Mouse (Mus musculus) heart, adult 11 months (tissue): ENCODE results near the gene Dohh.

ENCODE experiments used
- DNase-seq: peaks from one replicate; pipeline ENCODE4 v3.0.0; 2022

The Dohh gene

DNA sequence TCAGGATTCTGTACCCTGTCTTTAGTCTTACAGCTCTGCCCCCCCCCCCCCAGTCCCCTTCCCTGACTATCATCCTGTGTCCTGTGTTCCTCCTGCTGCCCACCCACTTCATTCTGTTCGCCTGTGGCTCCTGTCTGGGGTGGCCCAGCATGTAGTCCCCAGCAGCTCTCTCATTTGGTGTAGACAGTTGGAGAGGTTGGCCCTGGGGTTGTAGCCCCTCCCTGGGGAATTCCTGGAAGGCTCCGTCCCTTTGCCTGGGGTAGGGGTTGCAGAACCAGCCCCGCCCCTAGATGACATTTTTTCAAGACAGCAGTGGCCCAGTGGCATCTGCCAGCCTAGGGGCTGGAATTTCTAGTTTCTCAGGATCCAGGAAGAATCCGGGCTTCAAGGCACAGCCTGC lies 26.0 kb upstream of the Dohh start:
- DNase-seq: peak; percentile 94

GRCm38 (mm10) chr10:81358841-81359240 lies 25.4 kb upstream of the Dohh start:
- DNase-seq: no peak

GRCm38 (mm10) chr10:81360721-81361120 lies 23.5 kb upstream of the Dohh start:
- DNase-seq: no peak

- DNase-seq: no peak
These were observed 21.8 kb upstream of the Dohh start for GRCm38 (mm10) chr10:81362336-81362949.

DNA sequence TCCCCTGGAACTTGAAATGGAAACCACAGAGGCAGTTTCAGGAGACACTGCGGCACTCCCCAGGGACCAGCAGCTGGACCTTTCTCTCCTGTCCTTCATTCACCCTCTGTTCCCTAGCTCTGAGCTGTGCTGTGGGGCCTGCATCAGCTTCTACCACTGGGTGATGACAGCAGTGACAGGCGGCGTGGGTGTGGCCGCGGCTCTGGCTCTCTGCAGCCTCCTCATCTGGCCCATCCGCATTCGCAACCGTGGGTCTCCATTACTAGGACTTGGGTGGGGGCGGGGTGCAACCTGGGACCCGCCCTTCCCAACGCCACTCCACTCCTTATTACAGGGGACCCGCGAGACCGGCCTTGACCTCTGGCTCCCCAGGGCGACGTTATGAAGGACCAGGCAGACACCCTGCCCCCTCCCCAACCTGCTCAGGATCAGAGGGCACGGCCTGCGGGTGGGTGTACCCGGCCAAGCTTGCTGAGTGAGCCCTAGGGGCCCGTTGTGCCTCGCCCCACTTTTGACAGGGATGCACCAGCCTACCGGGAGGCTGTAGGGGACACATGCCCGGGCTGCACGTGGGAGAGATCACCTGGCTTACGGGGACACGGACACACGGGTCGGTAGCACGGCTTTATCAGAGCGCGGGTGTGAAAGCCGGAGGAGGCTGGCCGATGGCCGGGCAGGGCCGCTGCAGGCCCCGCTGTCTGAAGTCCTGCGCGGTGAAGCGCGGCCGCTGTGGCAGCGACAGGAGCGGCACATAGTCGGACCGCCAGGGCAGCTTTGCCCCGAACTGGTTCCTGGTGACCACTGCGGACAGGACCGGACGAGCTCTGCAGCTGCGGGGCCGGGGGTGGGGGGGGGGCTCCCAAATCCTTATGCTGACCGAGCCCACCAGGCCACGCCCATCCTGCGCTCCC lies 20.5 kb upstream of the Dohh start:
- peak; percentile 96 for DNase-seq

- peak; percentile 96 for DNase-seq
These were observed 19.6 kb upstream of the Dohh start for GRCm38 (mm10) chr10:81364666-81365065.

- peak; percentile 96 for DNase-seq
These were observed 19.2 kb upstream of the Dohh start for GRCm38 (mm10) chr10:81365073-81365472.

DNA sequence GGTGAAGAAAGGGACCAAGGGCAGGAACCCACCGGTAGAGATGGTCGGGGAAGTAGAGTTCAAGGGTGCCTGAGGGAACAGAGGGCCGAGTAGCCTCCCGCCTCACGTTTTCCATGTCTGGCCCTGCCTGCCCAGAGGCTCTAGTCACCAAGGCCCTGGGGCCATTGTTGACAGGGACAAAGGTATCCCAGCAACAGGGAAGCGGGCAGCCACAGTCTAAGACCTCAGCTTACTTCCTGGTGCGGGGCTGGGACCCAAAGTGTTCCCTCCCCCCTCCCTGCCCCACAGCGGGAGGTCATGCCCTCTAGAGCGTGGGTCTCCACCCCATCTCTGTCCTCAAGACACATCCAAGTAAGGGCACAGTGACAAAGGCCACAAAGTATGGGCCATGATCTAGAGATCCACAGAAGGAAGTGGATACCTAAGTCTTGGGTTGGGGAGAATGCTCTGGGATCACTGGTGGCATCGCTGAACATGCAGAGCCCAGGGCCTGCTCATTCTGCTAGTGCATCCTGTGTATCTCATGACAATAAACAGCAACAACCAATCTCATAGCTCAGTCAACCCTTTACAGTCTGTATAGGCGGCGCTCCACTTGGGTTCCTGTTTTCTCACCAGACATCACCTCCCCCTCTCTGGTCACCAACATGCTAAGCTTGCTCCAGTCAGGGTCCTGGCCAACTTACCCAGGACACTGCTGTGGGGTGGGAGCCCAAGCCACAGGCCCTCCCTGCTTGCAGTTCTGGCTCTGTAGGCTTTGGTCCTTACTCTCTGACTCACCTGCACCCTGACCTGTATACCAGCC lies 18.4 kb upstream of the Dohh start, which contains the start of gene 4930404N11Rik:
Gene 4930404N11Rik (minus strand): TSS at position 145 of the 805 bp plus-strand sequence.
- DNase-seq: no peak

- DNase-seq: no peak
These were observed 17.6 kb upstream of the Dohh start for GRCm38 (mm10) chr10:81366477-81367206.

DNA sequence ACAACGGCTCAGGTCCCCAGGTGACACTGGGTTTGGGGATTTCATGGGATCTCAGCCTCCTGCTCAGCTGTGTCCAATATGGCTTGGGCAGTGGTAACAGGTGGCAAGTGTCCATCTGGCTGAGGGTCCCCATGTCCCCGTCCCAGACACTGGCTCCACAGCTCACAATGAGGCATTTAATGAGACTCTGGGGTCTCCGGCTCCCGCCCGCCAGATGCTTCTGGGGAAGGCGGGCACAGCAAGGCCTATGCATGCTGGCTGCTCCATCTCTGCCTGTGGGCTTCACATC lies 17.1 kb upstream of the Dohh start:
- no peak for DNase-seq

DNA sequence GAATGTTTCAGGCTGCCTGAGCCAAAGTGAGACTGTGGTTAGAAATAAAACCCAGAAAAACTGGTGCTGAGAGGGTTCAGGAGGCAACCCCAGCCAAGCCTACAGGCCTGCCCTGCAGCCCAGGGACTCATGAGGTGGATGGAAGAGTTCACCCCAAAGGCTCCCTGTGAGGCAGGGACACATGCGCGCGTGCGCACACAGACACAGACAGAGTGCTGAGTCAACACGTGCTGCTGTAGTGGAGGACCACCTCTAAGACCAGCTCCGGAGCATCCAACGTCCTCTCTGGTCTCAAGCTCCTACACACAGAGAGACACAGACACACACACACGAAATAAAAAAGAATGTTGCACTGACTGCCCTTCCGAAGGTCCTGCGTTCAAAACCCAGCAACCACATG lies 8.9 kb upstream of the Dohh start:
- DNase-seq: no peak

- peak; percentile 94 for DNase-seq
These were observed 7.5 kb upstream of the Dohh start for GRCm38 (mm10) chr10:81376561-81377361.

DNA sequence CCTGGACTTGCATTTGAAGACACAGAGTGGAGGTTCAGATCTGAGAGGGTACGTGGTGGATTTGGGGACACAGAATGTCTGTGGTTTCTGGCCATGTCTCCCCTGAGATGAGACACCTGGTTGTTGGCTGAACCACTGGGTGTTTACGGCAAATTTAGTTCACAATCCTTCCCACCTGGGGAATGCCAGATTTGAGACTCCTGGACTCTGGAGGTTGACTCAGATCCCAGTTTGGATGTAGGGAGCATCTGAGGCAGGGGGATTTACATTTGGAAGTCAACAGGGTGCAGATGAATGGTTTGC lies 6.9 kb upstream of the Dohh start:
- DNase-seq: no peak

GRCm38 (mm10) chr10:81377793-81378552 lies 6.3 kb upstream of the Dohh start, which contains the start of gene Fzr1:
Gene Fzr1, minus strand, starts transcription at chr10:81378516.
- DNase-seq: no peak

GRCm38 (mm10) chr10:81378553-81379182 lies 5.6 kb upstream of the Dohh start:
- DNase-seq: peak; percentile 100

GRCm38 (mm10) chr10:81379183-81379553 lies 5.1 kb upstream of the Dohh start:
- DNase-seq: peak; percentile 95

DNA sequence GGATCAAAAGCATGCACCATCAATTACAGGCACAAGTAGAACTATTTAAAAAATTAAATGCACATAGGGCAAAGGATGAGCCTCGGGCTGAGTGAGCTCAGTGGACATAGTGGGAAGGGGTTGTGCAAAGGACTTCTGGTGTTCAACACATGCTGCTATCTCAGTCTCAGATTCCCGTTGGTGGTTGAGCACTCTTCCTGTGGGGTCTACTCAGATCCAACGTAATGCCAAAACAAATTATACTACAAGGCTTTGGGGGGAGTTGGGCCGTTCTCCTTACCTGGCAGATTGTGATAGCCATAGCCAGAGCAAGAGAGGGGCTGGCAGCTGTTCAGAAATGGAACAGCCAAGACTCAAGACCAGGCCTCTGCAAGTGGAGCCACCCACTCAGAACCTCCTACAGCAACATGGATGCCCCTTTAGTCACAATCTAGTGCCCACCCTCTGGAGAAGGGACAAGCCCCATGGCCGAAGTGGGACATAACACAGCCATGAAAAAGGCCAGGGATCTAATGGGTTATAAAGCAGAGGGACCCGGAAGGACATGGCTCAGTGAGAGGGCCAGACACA lies 4.3 kb upstream of the Dohh start:
- DNase-seq: no peak

DNA sequence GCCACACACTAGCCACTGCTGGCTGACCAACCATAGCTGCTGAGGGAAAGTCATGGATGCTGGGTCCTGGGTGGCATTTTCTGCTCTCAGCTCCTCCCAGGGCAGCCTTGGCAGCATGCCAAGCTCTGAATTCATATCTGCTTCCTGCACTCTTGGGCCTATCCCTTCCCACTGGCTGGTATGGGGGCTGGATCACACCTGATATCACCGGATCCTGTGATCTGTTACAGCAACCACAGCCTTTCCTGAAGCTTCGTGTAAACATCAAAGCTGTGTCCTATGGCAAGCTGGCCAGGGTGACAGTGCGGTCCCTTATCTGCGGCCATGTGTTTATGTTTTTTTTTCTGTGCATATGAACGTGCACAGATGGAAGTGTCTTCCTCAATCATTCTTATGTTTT lies 2.2 kb upstream of the Dohh start:
- peak; percentile 95 for DNase-seq

- no peak for DNase-seq
These were observed 366 bp downstream of the Dohh start for GRCm38 (mm10) chr10:81384605-81384982.

- peak; percentile 94 for DNase-seq
These were observed 1.5 kb downstream of the Dohh start for GRCm38 (mm10) chr10:81385603-81386306.
